In the genomic region with DNA sequence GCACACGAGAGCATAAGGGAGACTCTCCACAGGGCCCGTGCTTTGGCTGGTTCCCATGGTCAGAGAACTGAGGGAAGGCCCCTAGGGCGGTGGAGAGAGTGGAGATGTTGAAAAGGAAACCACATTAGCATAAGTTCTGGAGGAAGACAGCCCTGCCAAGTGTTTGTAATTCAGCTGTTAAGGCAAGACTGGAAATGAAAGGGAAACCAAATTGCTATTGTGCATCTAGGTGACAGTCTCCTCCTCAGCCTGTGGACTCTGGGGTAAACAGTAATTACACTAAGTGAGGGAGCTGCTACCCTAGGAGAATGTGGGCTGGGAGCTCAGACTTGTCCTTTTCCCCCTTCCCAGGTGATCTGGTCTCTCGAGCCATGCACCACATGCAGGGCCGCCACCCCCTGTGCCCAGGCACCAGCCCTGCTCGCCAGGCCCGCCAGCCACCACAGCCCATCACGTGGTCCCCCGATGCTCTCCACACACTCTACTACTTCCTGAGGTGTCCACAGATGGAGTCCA, we compare ENCODE assay signal across 11 mouse cellular contexts.
A peak's percentile ranks its signal among the peaks of the same experiment; 100 is the strongest.
DNase-seq lines count a peak whose midpoint lies in the region; ATAC-seq lines count a peak whose summit lies in the region.
"Had no signal": no experiment of that assay in that cellular context is flagged by ENCODE, and none has a peak within 500 bp of the region (broad histone marks: within the 10 kb centered on the region; RNA-seq: fewer than 3 reads in every experiment).

No protein-coding gene starts in this region.

- no peak for DNase-seq in hindbrain, embryonic 10.5 days (ENCODE audit: low spot score)
- DNase-seq in hindbrain, embryonic 11.5 days (ENCODE audit: low spot score): no peak
- no peak for DNase-seq in cerebellum, adult 11-12 months
- DNase-seq in embryo, embryonic 9.5 days (ENCODE audit: extremely low spot score): no peak
- no peak for DNase-seq in adrenal gland, postnatal 10 days
- DNase-seq: cerebellum, postnatal 36 days had no signal

- no peak overlapping the region for H3K9ac ChIP-seq in hindbrain, embryonic 11.5 days (ENCODE audit: low read depth, low read length)
- no peak overlapping the region for H3K9ac ChIP-seq in forebrain, embryonic 15.5 days (replicated peaks)
- H3K9ac ChIP-seq: stomach, embryonic 15.5 days had no signal

- ATAC-seq in hindbrain, embryonic 11.5 days (ENCODE audit: low FRiP score): no peak
- ATAC-seq in CD4-positive, CD25-positive, alpha-beta regulatory T cell, adult 4 months: peak; percentile 57
- ATAC-seq in forebrain, embryonic 15.5 days (replicated peaks): peak; percentile 80
- peak; percentile 44 for ATAC-seq in megakaryocyte progenitor cell, adult 5-6 weeks (replicated peaks; ENCODE audit: poor library complexity)

- no peaks in the 10 kb centered on the region for H3K9me3 ChIP-seq in hindbrain, embryonic 10.5 days
- H3K9me3 ChIP-seq in hindbrain, embryonic 11.5 days (ENCODE audit: control insufficient read depth, low read length): no peaks in the 10 kb centered on the region
- no peaks in the 10 kb centered on the region for H3K9me3 ChIP-seq in forebrain, embryonic 15.5 days
- H3K9me3 ChIP-seq: stomach, embryonic 15.5 days had no signal

- no peaks in the 10 kb centered on the region for H3K27me3 ChIP-seq in hindbrain, embryonic 10.5 days (ENCODE audit: insufficient read depth, poor library complexity, severe bottlenecking)
- H3K27me3 ChIP-seq in hindbrain, embryonic 11.5 days (ENCODE audit: control insufficient read depth, insufficient read depth, low read length): no peaks in the 10 kb centered on the region
- no peaks in the 10 kb centered on the region for H3K27me3 ChIP-seq in forebrain, embryonic 15.5 days
- H3K27me3 ChIP-seq: stomach, embryonic 15.5 days had no signal

- H3K36me3 ChIP-seq in hindbrain, embryonic 10.5 days: no peaks in the 10 kb centered on the region
- H3K36me3 ChIP-seq in hindbrain, embryonic 11.5 days (ENCODE audit: control insufficient read depth, insufficient read depth, low read length): no peaks in the 10 kb centered on the region
- no peaks in the 10 kb centered on the region for H3K36me3 ChIP-seq in forebrain, embryonic 15.5 days
- H3K36me3 ChIP-seq: stomach, embryonic 15.5 days had no signal

- no peak overlapping the region for H3K4me3 ChIP-seq in hindbrain, embryonic 10.5 days
- H3K4me3 ChIP-seq in hindbrain, embryonic 11.5 days (ENCODE audit: low read depth, low read length): no peak overlapping the region
- no peak overlapping the region for H3K4me3 ChIP-seq in forebrain, embryonic 15.5 days
- H3K4me3 ChIP-seq: stomach, embryonic 15.5 days had no signal

- 78% methylated on average over 9 of the region's 9 CpGs for WGBS in hindbrain, embryonic 10.5 days
- 76% methylated on average over 9 of the region's 9 CpGs for WGBS in hindbrain, embryonic 11.5 days
- WGBS in forebrain, embryonic 15.5 days: 50% methylated on average over 9 of the region's 9 CpGs

- H3K4me1 ChIP-seq in hindbrain, embryonic 10.5 days (replicated peaks): peaks cover 31% of the 10 kb centered on the region
- H3K4me1 ChIP-seq in hindbrain, embryonic 11.5 days (replicated peaks; ENCODE audit: control insufficient read depth, insufficient read depth, low read length): no peaks in the 10 kb centered on the region
- H3K4me1 ChIP-seq in forebrain, embryonic 15.5 days: peaks cover 24% of the 10 kb centered on the region; the same call in 1 of the 2 replicates
- H3K4me1 ChIP-seq: stomach, embryonic 15.5 days had no signal

- peak overlapping the region; percentile 20 for H3K27ac ChIP-seq in hindbrain, embryonic 10.5 days
- H3K27ac ChIP-seq in hindbrain, embryonic 11.5 days (ENCODE audit: low read depth, low read length): no peak overlapping the region
- H3K27ac ChIP-seq in forebrain, embryonic 15.5 days (replicated peaks): 0 out of 2 replicates have a peak overlapping the region, but pooled peaks have one; percentile 6
- H3K27ac ChIP-seq: kidney, postnatal 0 days; stomach, embryonic 15.5 days had no signal

- H3K4me2 ChIP-seq in hindbrain, embryonic 11.5 days (replicated peaks; ENCODE audit: low read depth, low read length): no peak overlapping the region
- H3K4me2 ChIP-seq in forebrain, embryonic 15.5 days (replicated peaks): no peak overlapping the region
- H3K4me2 ChIP-seq: stomach, embryonic 15.5 days had no signal
